Mouse (Mus musculus) E14TG2a.4 (cell line): ENCODE measurements around the gene Dapk2.

Experiments used
- CTCF ChIP-seq: conservative IDR thresholded peaks from 2 replicates; pipeline ENCODE4 v1.5.1; 2014; ENCODE audit warnings: low read length
- POU5F1 ChIP-seq: IDR thresholded peaks from 2 replicates; pipeline ENCODE4 v1.6.1; 2014; ENCODE audit warnings: low read length, borderline replicate concordance

DNA sequence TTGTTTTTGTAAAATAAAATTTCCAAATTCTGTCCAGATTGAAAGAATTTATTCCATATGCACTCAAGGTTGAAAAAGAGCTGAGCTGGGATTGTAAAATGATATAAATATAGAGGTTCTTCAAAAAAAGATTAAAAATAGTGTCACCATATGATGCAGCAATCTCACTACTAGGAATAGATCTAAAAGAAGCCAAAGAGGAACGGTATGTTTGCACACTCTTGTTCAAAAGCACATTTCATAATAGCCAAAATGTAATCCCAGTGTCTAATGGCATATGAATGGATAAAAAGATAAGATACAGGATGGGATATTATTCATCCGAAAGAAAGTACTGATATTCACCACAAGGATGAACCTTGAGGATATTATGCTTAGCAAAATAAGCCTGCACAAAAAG is 38.5 kb upstream of the Dapk2 start:
- no peak for TF ChIP-seq CTCF
- no peak for TF ChIP-seq POU5F1
